Mouse (Mus musculus): ENCODE measurements around the gene Xdh.
"Not testable (repeated sequence)": the region's sequence is repeated elsewhere in the genome, so short reads cannot be mapped to it uniquely, and the experiment has no call there.

Xdh gene

DNA sequence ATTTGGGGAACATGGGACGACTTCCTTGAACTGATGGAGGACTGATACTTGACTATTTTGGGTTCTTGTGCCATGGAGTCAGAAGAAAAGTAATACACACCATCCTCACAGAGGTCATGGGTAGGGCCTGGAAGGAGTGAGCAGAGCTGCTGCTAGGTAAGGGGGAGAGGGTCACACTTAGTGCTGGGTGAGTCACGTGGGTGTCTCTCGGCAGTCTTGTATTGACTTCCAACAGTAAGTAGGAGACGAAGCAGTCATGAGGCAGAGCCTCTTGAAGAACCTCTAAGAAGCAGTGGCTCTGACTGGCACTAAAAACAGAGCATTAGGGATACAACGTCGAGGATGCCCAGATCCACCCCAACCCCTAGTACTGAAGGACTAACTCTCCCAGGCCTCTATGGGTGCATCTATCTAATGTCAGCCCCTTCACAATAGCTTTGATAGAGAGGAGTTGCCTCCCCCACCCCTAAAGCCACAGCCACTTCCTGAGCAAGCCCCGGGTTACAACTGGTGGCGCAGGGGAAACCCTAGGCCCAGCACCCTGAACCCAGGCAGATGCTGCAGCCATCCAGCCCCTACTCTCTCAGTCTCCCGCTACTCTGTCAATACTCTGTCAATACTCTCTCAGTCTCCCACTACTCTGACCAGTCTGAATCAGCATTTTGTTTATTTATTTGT is 80.8 kb downstream of the Xdh start:
- Histone ChIP-seq H3K4me1 (replicated peaks; ENCODE audit: low read depth, low read length) (no peaks in the 10 kb centered on the region), H3K36me3 (ENCODE audit: insufficient read depth, low read length) (no peaks in the 10 kb centered on the region), H3K4me3 (replicated peaks; ENCODE audit: low read length) (no peak overlapping the region), H3K9me3 (ENCODE audit: low read length) (no peaks in the 10 kb centered on the region), H3K27me3 (ENCODE audit: insufficient read depth, low read length) (no peaks in the 10 kb centered on the region)
- no peak for TF ChIP-seq CTCF (conservative IDR thresholded peaks at IDR 0.05; ENCODE audit: low read length)
- TF ChIP-seq POU5F1 (IDR thresholded peaks at IDR 0.05; ENCODE audit: borderline replicate concordance, low read length): no peak
- TF ChIP-seq NANOG (IDR thresholded peaks at IDR 0.05; ENCODE audit: borderline replicate concordance, low read length): no peak

DNA sequence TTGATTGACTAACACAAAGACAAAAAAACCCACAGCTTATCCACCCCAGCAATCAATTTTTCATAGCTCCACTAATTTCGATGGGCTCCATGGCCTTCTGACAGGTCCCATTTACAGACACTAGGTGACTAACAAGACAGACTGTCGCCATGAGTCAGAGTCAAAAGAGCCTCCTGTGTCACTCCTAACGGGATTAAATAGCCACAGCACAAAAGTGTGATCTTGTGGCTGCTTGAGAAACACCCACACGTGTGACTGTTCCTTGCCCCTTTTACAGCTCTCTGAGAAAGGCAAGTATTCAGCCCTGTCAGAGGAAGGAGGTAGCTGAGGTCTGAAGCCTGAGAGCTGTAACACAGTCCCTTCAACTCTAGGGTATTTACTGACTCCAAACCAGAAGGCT is 96.3 kb downstream of the Xdh start:
- Histone ChIP-seq H3K9me3 (ENCODE audit: low read length) (no peaks in the 10 kb centered on the region), H3K4me1 (replicated peaks; ENCODE audit: low read depth, low read length) (no peaks in the 10 kb centered on the region), H3K27me3 (ENCODE audit: insufficient read depth, low read length) (0 out of 2 replicates have a peak, but pooled peaks cover 4% of the 10 kb centered on the region), H3K4me3 (replicated peaks; ENCODE audit: low read length) (no peak overlapping the region), H3K36me3 (ENCODE audit: insufficient read depth, low read length) (no peaks in the 10 kb centered on the region)
- TF ChIP-seq CTCF (conservative IDR thresholded peaks at IDR 0.05; ENCODE audit: low read length) (no peak), POU5F1 (IDR thresholded peaks at IDR 0.05; ENCODE audit: borderline replicate concordance, low read length) (no peak), NANOG (IDR thresholded peaks at IDR 0.05; ENCODE audit: borderline replicate concordance, low read length) (no peak)

DNA sequence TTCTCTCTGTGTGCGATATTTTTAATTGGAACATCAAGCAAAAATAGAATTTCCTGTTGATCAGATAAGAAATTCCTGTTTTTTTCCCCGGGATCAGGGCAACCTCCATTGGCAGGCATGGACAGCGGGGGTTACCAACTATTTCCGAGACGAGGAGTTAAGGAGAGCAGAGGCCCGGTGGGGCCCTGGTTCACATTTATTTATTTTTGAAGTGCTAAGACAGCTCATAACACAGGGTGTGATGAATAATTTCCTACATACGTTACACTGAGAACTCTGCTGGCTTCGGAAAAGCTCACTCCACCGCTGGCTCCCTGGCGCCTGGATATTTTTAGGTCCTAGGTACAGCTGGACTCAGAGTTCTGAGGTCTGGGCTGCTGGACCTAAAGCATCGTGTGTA is 97.0 kb downstream of the Xdh start:
- no peaks in the 10 kb centered on the region for H3K9me3 ChIP-seq (ENCODE audit: low read length)
- no peak overlapping the region for H3K4me3 ChIP-seq (replicated peaks; ENCODE audit: low read length)
- no peak for TF ChIP-seq POU5F1 (IDR thresholded peaks at IDR 0.05; ENCODE audit: borderline replicate concordance, low read length)
- no peak for TF ChIP-seq CTCF (conservative IDR thresholded peaks at IDR 0.05; ENCODE audit: low read length)
- TF ChIP-seq NANOG (IDR thresholded peaks at IDR 0.05; ENCODE audit: borderline replicate concordance, low read length): no peak
- H3K36me3 ChIP-seq (ENCODE audit: insufficient read depth, low read length): no peaks in the 10 kb centered on the region
- H3K27me3 ChIP-seq (ENCODE audit: insufficient read depth, low read length): 0 out of 2 replicates have a peak, but pooled peaks cover 4% of the 10 kb centered on the region
- no peaks in the 10 kb centered on the region for H3K4me1 ChIP-seq (replicated peaks; ENCODE audit: low read depth, low read length)

DNA sequence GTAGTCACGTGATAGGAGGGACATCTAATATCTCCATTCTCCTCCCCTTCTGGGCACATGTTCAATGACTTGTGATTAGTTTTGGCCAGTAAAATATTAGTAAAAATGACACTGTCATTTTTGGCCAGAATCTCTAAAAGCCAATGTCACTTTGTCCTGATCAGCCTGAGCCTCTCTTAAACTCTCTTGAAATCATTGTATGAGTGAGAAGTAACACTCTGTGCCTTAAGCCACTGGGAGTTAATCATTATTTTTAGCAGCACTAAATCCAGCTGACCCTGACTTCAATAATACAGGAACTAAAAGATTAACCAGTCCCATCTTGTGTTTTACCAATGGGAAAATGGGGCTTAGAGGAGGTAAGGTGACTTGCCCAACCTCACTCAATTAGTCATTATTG is 102.6 kb downstream of the Xdh start:
- no peaks in the 10 kb centered on the region for H3K36me3 ChIP-seq (ENCODE audit: insufficient read depth, low read length)

DNA sequence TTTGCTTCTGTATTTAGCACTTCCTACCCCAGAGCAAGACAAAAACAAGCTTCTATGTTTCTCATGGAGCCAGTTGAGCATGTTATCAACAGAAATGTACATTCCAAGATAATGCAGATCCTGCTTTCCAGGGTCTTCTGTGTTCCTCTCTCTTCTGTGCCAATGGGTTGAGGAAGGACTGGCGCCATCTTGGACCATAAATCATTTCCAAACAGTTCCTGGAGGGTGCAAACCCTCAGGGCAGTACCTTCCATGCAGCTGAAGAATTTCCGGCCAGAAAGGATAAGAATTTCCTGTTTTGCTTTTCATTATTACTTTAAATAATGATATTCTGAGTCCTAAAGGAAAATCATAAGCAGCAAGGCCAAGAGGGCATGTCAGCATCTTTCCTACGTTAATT is 104.4 kb downstream of the Xdh start:
- no peaks in the 10 kb centered on the region for H3K27me3 ChIP-seq (ENCODE audit: insufficient read depth, low read length)
- no peak overlapping the region for H3K4me3 ChIP-seq (replicated peaks; ENCODE audit: low read length)
- H3K4me1 ChIP-seq (replicated peaks; ENCODE audit: low read depth, low read length): no peaks in the 10 kb centered on the region
- no peaks in the 10 kb centered on the region for H3K36me3 ChIP-seq (ENCODE audit: insufficient read depth, low read length)
- H3K9me3 ChIP-seq (ENCODE audit: low read length): no peaks in the 10 kb centered on the region
- TF ChIP-seq CTCF (conservative IDR thresholded peaks at IDR 0.05; ENCODE audit: low read length) (no peak), POU5F1 (IDR thresholded peaks at IDR 0.05; ENCODE audit: borderline replicate concordance, low read length) (no peak), NANOG (IDR thresholded peaks at IDR 0.05; ENCODE audit: borderline replicate concordance, low read length) (no peak)

More for the DNA sequence above, 102.6 kb downstream of the Xdh start:
- TF ChIP-seq POU5F1 (IDR thresholded peaks at IDR 0.05; ENCODE audit: borderline replicate concordance, low read length): no peak
- no peak for TF ChIP-seq NANOG (IDR thresholded peaks at IDR 0.05; ENCODE audit: borderline replicate concordance, low read length)
- no peak for TF ChIP-seq CTCF (conservative IDR thresholded peaks at IDR 0.05; ENCODE audit: low read length)
- no peaks in the 10 kb centered on the region for H3K27me3 ChIP-seq (ENCODE audit: insufficient read depth, low read length)
- no peaks in the 10 kb centered on the region for H3K9me3 ChIP-seq (ENCODE audit: low read length)
- no peak overlapping the region for H3K4me3 ChIP-seq (replicated peaks; ENCODE audit: low read length)
- H3K4me1 ChIP-seq (replicated peaks; ENCODE audit: low read depth, low read length): no peaks in the 10 kb centered on the region

DNA sequence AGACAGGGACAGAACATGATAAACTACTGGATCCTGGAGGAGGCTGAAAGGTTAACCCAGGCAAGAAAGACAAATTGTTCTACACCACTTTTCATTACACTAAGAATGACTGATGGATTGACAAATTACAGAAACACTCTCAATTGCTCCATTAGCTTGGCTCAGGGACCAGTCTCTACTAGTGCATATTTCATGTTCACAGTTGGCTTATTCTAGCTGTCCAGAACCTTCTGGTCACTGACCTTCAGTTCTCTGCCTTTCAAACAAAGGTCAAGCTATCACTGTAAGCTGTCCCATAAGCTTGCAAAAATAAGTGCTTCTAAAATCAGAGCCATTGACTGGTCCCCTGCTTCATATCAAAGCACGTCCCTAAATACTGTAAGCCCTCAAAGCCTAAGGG is 107.0 kb downstream of the Xdh start:
- Histone ChIP-seq H3K27me3 (ENCODE audit: insufficient read depth, low read length) (no peaks in the 10 kb centered on the region), H3K4me1 (replicated peaks; ENCODE audit: low read depth, low read length) (no peaks in the 10 kb centered on the region), H3K9me3 (ENCODE audit: low read length) (no peaks in the 10 kb centered on the region), H3K36me3 (ENCODE audit: insufficient read depth, low read length) (no peaks in the 10 kb centered on the region), H3K4me3 (replicated peaks; ENCODE audit: low read length) (no peak overlapping the region)
- TF ChIP-seq NANOG (IDR thresholded peaks at IDR 0.05; ENCODE audit: borderline replicate concordance, low read length): no peak
- no peak for TF ChIP-seq POU5F1 (IDR thresholded peaks at IDR 0.05; ENCODE audit: borderline replicate concordance, low read length)
- TF ChIP-seq CTCF (conservative IDR thresholded peaks at IDR 0.05; ENCODE audit: low read length): no peak

- H3K36me3 ChIP-seq (ENCODE audit: insufficient read depth, low read length); H3K9me3 ChIP-seq (ENCODE audit: low read length); H3K4me3 ChIP-seq (replicated peaks; ENCODE audit: low read length); H3K4me1 ChIP-seq (replicated peaks; ENCODE audit: low read depth, low read length); H3K27me3 ChIP-seq (ENCODE audit: insufficient read depth, low read length): not testable (repeated sequence)
Observed at GRCm38 (mm10) chr17:73839876-73840275, 110.1 kb downstream of the Xdh start.

GRCm38 (mm10) chr17:73839086-73839835 is 110.7 kb downstream of the Xdh start:
- no peak for TF ChIP-seq NANOG (IDR thresholded peaks at IDR 0.05; ENCODE audit: borderline replicate concordance, low read length)
- no peak for TF ChIP-seq POU5F1 (IDR thresholded peaks at IDR 0.05; ENCODE audit: borderline replicate concordance, low read length)
- no peak for TF ChIP-seq CTCF (conservative IDR thresholded peaks at IDR 0.05; ENCODE audit: low read length)
- Histone ChIP-seq H3K9me3 (ENCODE audit: low read length) (no peaks in the 10 kb centered on the region), H3K27me3 (ENCODE audit: insufficient read depth, low read length) (no peaks in the 10 kb centered on the region), H3K36me3 (ENCODE audit: insufficient read depth, low read length) (no peaks in the 10 kb centered on the region), H3K4me1 (replicated peaks; ENCODE audit: low read depth, low read length) (no peaks in the 10 kb centered on the region), H3K4me3 (replicated peaks; ENCODE audit: low read length) (no peak overlapping the region)
